Comparison of ENCODE assay signal across 11 mouse cellular contexts in the genomic region with DNA sequence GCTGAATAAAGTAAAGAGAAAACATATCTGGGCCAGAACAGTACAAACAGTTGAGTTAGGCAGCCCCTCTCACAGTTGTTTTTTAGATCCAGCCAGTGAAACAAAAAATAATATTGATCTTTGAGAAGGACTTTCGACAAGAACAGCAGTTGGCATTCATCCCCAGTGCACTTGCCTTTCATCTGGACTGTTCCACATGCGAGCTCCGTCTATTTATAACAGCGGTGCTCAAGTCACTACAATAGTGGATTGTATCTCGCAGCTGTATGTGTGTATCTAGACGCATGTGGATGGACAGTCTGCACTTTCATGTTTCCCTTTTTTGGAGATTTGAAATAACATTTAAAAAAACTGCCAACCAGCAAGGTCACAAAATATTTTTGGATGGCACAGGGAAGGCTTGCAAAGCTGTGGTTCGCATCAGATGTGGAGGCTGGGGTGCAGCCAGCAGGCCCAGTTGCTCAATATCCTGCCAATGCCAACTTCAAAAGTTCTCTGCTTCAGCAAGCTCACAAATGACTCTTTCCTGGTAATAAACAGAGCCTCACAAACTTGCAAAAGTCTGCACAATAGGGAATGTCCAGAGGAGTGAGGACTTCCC. TPM values are rescaled to one million over a fixed set of nuclear protein-coding genes. Genes with fewer than 3 reads are reported as not detected.
DNase-seq lines count a peak whose midpoint lies in the region; ATAC-seq and TF ChIP-seq lines count a peak whose summit lies in the region.
"Had no signal": no experiment of that assay in that cellular context is flagged by ENCODE, and none has a peak within 500 bp of the region (broad histone marks: within the 10 kb centered on the region; RNA-seq: fewer than 3 reads in every experiment).

No protein-coding gene starts in this region.

- H3K79me2 ChIP-seq in macrophage (ENCODE audit: inconsistent target), result peaks cover 65% of the 10 kb centered on the region

- no peaks in the 10 kb centered on the region for H3K36me3 ChIP-seq in limb, embryonic 14.5 days (ENCODE audit: control insufficient read depth, insufficient read depth, low read length)
- no peaks in the 10 kb centered on the region for H3K36me3 ChIP-seq in limb, embryonic 10.5 days
- H3K36me3 ChIP-seq in heart, postnatal 0 days (replicated peaks; ENCODE audit: control insufficient read depth, insufficient read depth, low read length), result no peaks in the 10 kb centered on the region
- H3K36me3 ChIP-seq in macrophage (ENCODE audit: inconsistent target), result no peaks in the 10 kb centered on the region
- H3K36me3 ChIP-seq in forebrain, postnatal 0 days (ENCODE audit: insufficient read depth), result no peaks in the 10 kb centered on the region
- H3K36me3 ChIP-seq in hindbrain, embryonic 16.5 days (ENCODE audit: control insufficient read depth, insufficient read depth, low read length), result no peaks in the 10 kb centered on the region
- H3K36me3 ChIP-seq in midbrain, embryonic 10.5 days, result no peaks in the 10 kb centered on the region
- H3K36me3 ChIP-seq: embryonic facial prominence, embryonic 12.5 days; liver, embryonic 13.5 days had no signal

- no peak overlapping the region for H3K4me3 ChIP-seq in limb, embryonic 14.5 days (replicated peaks; ENCODE audit: low read length)
- H3K4me3 ChIP-seq in limb, embryonic 10.5 days, result no peak overlapping the region
- H3K4me3 ChIP-seq in heart, postnatal 0 days (ENCODE audit: low read depth, low read length), result no peak overlapping the region
- H3K4me3 ChIP-seq in macrophage (ENCODE audit: inconsistent target), result no peak overlapping the region
- no peak overlapping the region for H3K4me3 ChIP-seq in forebrain, postnatal 0 days (ENCODE audit: low read depth, low read length)
- H3K4me3 ChIP-seq in hindbrain, embryonic 16.5 days (ENCODE audit: low read length), result no peak overlapping the region
- no peak overlapping the region for H3K4me3 ChIP-seq in midbrain, embryonic 10.5 days
- H3K4me3 ChIP-seq: embryonic facial prominence, embryonic 12.5 days; liver, embryonic 13.5 days had no signal

- H3K9me3 ChIP-seq in limb, embryonic 14.5 days (ENCODE audit: control insufficient read depth, low read length), result no peaks in the 10 kb centered on the region
- H3K9me3 ChIP-seq in limb, embryonic 10.5 days (replicated peaks), result no peaks in the 10 kb centered on the region
- H3K9me3 ChIP-seq in heart, postnatal 0 days (replicated peaks; ENCODE audit: control insufficient read depth, low read length), result no peaks in the 10 kb centered on the region
- no peaks in the 10 kb centered on the region for H3K9me3 ChIP-seq in forebrain, postnatal 0 days (ENCODE audit: low read length)
- no peaks in the 10 kb centered on the region for H3K9me3 ChIP-seq in hindbrain, embryonic 16.5 days (ENCODE audit: control insufficient read depth, low read length)
- H3K9me3 ChIP-seq in midbrain, embryonic 10.5 days (replicated peaks), result no peaks in the 10 kb centered on the region
- H3K9me3 ChIP-seq: embryonic facial prominence, embryonic 12.5 days; liver, embryonic 13.5 days had no signal

- H3K27me3 ChIP-seq in limb, embryonic 14.5 days (ENCODE audit: control insufficient read depth, insufficient read depth, low read length), result no peaks in the 10 kb centered on the region
- H3K27me3 ChIP-seq in limb, embryonic 10.5 days (ENCODE audit: low read depth, poor library complexity, severe bottlenecking), result no peaks in the 10 kb centered on the region
- H3K27me3 ChIP-seq in heart, postnatal 0 days (ENCODE audit: control insufficient read depth, insufficient read depth, low read length), result no peaks in the 10 kb centered on the region
- no peaks in the 10 kb centered on the region for H3K27me3 ChIP-seq in forebrain, postnatal 0 days (ENCODE audit: insufficient read depth, low read length)
- no peaks in the 10 kb centered on the region for H3K27me3 ChIP-seq in hindbrain, embryonic 16.5 days (replicated peaks; ENCODE audit: control insufficient read depth, insufficient read depth, low read length)
- H3K27me3 ChIP-seq in midbrain, embryonic 10.5 days (ENCODE audit: low read depth, poor library complexity, severe bottlenecking), result no peaks in the 10 kb centered on the region
- H3K27me3 ChIP-seq: embryonic facial prominence, embryonic 12.5 days; liver, embryonic 13.5 days; Patski had no signal

- no peak for TF ChIP-seq EP300 in heart, postnatal 0 days (IDR thresholded peaks at IDR 0.05; ENCODE audit: low read depth)

- no peak for TF ChIP-seq CTCF in heart, postnatal 0 days (IDR thresholded peaks at IDR 0.05; ENCODE audit: low read depth)
- no peak for TF ChIP-seq CTCF in forebrain, postnatal 0 days (IDR thresholded peaks at IDR 0.05; ENCODE audit: low read depth)

- peak; percentile 7 for DNase-seq in limb, embryonic 14.5 days (ENCODE audit: low spot score)
- DNase-seq in limb, embryonic 10.5 days (ENCODE audit: low spot score), result no peak
- peak; percentile 79 to 84 for DNase-seq in adrenal gland, postnatal 36 days
- no peak for DNase-seq in heart, postnatal 0 days (ENCODE audit: low spot score)
- DNase-seq in forebrain, postnatal 0 days, result no peak
- no peak for DNase-seq in midbrain, embryonic 10.5 days (ENCODE audit: low spot score)
- DNase-seq: liver, embryonic 13.5 days had no signal

- 0 out of 2 replicates have a peak, but pooled peaks cover 2% of the 10 kb centered on the region for H3K4me1 ChIP-seq in limb, embryonic 14.5 days (ENCODE audit: control insufficient read depth, insufficient read depth, low read length)
- H3K4me1 ChIP-seq in limb, embryonic 10.5 days, result no peaks in the 10 kb centered on the region
- H3K4me1 ChIP-seq in heart, postnatal 0 days (ENCODE audit: control insufficient read depth, insufficient read depth), result peaks cover 15% of the 10 kb centered on the region; the same call in 1 of the 2 replicates
- 0 out of 2 replicates have a peak, but pooled peaks cover 5% of the 10 kb centered on the region for H3K4me1 ChIP-seq in forebrain, postnatal 0 days (ENCODE audit: insufficient read depth)
- H3K4me1 ChIP-seq in hindbrain, embryonic 16.5 days (ENCODE audit: control insufficient read depth, insufficient read depth, low read depth, low read length), result no peaks in the 10 kb centered on the region; the same call in 1 of the 2 replicates
- H3K4me1 ChIP-seq in midbrain, embryonic 10.5 days, result no peaks in the 10 kb centered on the region

- no peak overlapping the region for H3K27ac ChIP-seq in limb, embryonic 14.5 days (replicated peaks; ENCODE audit: low read depth, low read length)
- no peak overlapping the region for H3K27ac ChIP-seq in limb, embryonic 10.5 days
- peak overlapping the region; percentile 44; the same call in 1 of the 2 replicates for H3K27ac ChIP-seq in heart, postnatal 0 days (ENCODE audit: low read depth)
- peak overlapping the region; percentile 73 for H3K27ac ChIP-seq in macrophage
- H3K27ac ChIP-seq in forebrain, postnatal 0 days (ENCODE audit: low read depth, low read length), result no peak overlapping the region
- no peak overlapping the region for H3K27ac ChIP-seq in hindbrain, embryonic 16.5 days (ENCODE audit: low read depth, low read length)
- no peak overlapping the region for H3K27ac ChIP-seq in midbrain, embryonic 10.5 days (replicated peaks)
- H3K27ac ChIP-seq: embryonic facial prominence, embryonic 12.5 days; liver, embryonic 13.5 days had no signal

- ATAC-seq in limb, embryonic 14.5 days (ENCODE audit: low FRiP score, low read depth), result no peak
- 0 out of 2 replicates have a peak, but pooled peaks have one; percentile 42 for ATAC-seq in heart, postnatal 0 days (ENCODE audit: insufficient read depth, low read depth)
- ATAC-seq in forebrain, postnatal 0 days, result no peak
- no peak for ATAC-seq in hindbrain, embryonic 16.5 days
- ATAC-seq: Patski had no signal

- no peak overlapping the region for H3K4me2 ChIP-seq in limb, embryonic 14.5 days (replicated peaks; ENCODE audit: low read depth, low read length, severe bottlenecking)
- no peak overlapping the region for H3K4me2 ChIP-seq in heart, postnatal 0 days (ENCODE audit: low read depth, low read length)
- H3K4me2 ChIP-seq in forebrain, postnatal 0 days (ENCODE audit: low read depth), result no peak overlapping the region
- no peak overlapping the region for H3K4me2 ChIP-seq in hindbrain, embryonic 16.5 days (ENCODE audit: low read length)
- H3K4me2 ChIP-seq: embryonic facial prominence, embryonic 12.5 days; liver, embryonic 13.5 days had no signal

- no peak overlapping the region for H3K9ac ChIP-seq in limb, embryonic 14.5 days (ENCODE audit: low read depth, low read length, severe bottlenecking)
- no peak overlapping the region for H3K9ac ChIP-seq in heart, postnatal 0 days (replicated peaks; ENCODE audit: low read depth, low read length)
- no peak overlapping the region for H3K9ac ChIP-seq in forebrain, postnatal 0 days
- no peak overlapping the region for H3K9ac ChIP-seq in hindbrain, embryonic 16.5 days (ENCODE audit: low read depth, low read length)
- H3K9ac ChIP-seq: embryonic facial prominence, embryonic 12.5 days; liver, embryonic 13.5 days had no signal

- no peak for TF ChIP-seq POLR2A in limb, embryonic 14.5 days (IDR thresholded peaks at IDR 0.05; ENCODE audit: borderline replicate concordance, extremely low read depth, insufficient read depth, insufficient read length)

- WGBS in limb, embryonic 14.5 days, result 76% methylated on average over 7 of the region's 7 CpGs
- WGBS in limb, embryonic 10.5 days, result 89% methylated on average over 7 of the region's 7 CpGs
- 28% methylated on average over 7 of the region's 7 CpGs for WGBS in heart, postnatal 0 days
- 7% methylated on average over 7 of the region's 7 CpGs for WGBS in macrophage (ENCODE audit: missing documents)
- WGBS in forebrain, postnatal 0 days, result 55% methylated on average over 7 of the region's 7 CpGs
- 72% methylated on average over 7 of the region's 7 CpGs for WGBS in hindbrain, embryonic 16.5 days
- 85% methylated on average over 7 of the region's 7 CpGs for WGBS in midbrain, embryonic 10.5 days

RNA-seq across cellular contexts. Expression of a gene that starts 45.4 kb away (rescaled TPM):
- 3.2 and 4.1 TPM in 2 replicates for polyA plus RNA-seq in limb, embryonic 14.5 days (2012; rRNA removed)
- 2.4 and 2.7 TPM in 2 replicates for polyA plus RNA-seq in limb, embryonic 14.5 days (2014; fragmentation: Nextera tagmentation; extraction: Ambion mirVana)
- 0.26 and 0.41 TPM in 2 replicates for polyA plus RNA-seq in limb, embryonic 10.5 days (2016; fragmentation: Nextera tagmentation; extraction: Ambion mirVana)
- 10 to 100 TPM; 55.5 to 76.6 TPM for total RNA-seq in adrenal gland, postnatal 36 days (2021)
- 19.0 and 22.2 TPM in 2 replicates for total RNA-seq in heart, postnatal 0 days (2014; rRNA removed; ENCODE audit: low replicate concordance)
- 1.8 and 2.0 TPM in 2 replicates for polyA plus RNA-seq in heart, postnatal 0 days (2015; fragmentation: Nextera tagmentation; extraction: Ambion mirVana)
- 10 to 100 TPM in 22 of 26 experiments, 1 to 10 TPM in 4; 6.6 to 88.2 (median 34.3) TPM for total RNA-seq in macrophage (2018; cell fraction: chromatin; rRNA removed)
- 10 to 100 TPM in 14 of 26 experiments, 1 to 10 TPM in 12; 4.7 to 24.2 (median 11.1) TPM for total RNA-seq in macrophage (2018; cell fraction: cytosol; rRNA removed)
- total RNA-seq in macrophage (2018; cell fraction: nucleus; rRNA removed), result 10 to 100 TPM in 25 of 26 experiments, 1 to 10 TPM in 1; 9.3 to 63.6 (median 20.5) TPM
- polyA plus RNA-seq in macrophage (2018), result 10.4 to 11.9 TPM (median 11.0 TPM) in 3 replicates
- total RNA-seq in forebrain, postnatal 0 days (2014; rRNA removed), result 18.0 and 19.9 TPM in 2 replicates
- polyA plus RNA-seq in forebrain, postnatal 0 days (2015; fragmentation: Nextera tagmentation; extraction: Ambion mirVana), result 2.4 and 3.8 TPM in 2 replicates
- polyA plus RNA-seq in hindbrain, embryonic 16.5 days (2015; fragmentation: Nextera tagmentation; extraction: Ambion mirVana), result 4.0 and 5.0 TPM in 2 replicates
- polyA plus RNA-seq in midbrain, embryonic 10.5 days (2016; fragmentation: Nextera tagmentation; extraction: Ambion mirVana), result 0.56 and 0.92 TPM in 2 replicates

Comparison
In these comparisons a context has a peak if more than half of its experiments do, and no peak if none do; other contexts are left out.
1. DNase-seq: peak in limb, embryonic 14.5 days (single experiment) and adrenal gland, postnatal 36 days (2 of 2); none in limb, embryonic 10.5 days (single experiment), heart, postnatal 0 days (single experiment), forebrain, postnatal 0 days (single experiment) and midbrain, embryonic 10.5 days (single experiment).
2. H3K27ac ChIP-seq: peak in heart, postnatal 0 days (single experiment) and macrophage (single experiment); none in limb, embryonic 14.5 days (single experiment), limb, embryonic 10.5 days (single experiment), forebrain, postnatal 0 days (single experiment), hindbrain, embryonic 16.5 days (single experiment) and midbrain, embryonic 10.5 days (single experiment).